Mouse (Mus musculus) kidney, adult 10 weeks (tissue): ENCODE measurements around the gene Naa40. TPM values are rescaled to one million over a fixed set of nuclear protein-coding genes. Genes with fewer than 3 reads are reported as not detected.

ENCODE experiments used
- polyA plus RNA-seq: library from polyadenylated mRNA; stranded (reverse); fragments of 350-450 nt; fragmentation: Illumina TruSeq; extraction: RNeasy Lipid Tissue Mini Kit (QIAGEN cat#74804); gene quantifications from one replicate; pipeline ENCODE4 v1.2.3, GENCODE M21; 2014; ENCODE audit warnings: low read depth, low replicate concordance

The Naa40 gene
- 10.4 TPM for polyA plus RNA-seq

DNA sequence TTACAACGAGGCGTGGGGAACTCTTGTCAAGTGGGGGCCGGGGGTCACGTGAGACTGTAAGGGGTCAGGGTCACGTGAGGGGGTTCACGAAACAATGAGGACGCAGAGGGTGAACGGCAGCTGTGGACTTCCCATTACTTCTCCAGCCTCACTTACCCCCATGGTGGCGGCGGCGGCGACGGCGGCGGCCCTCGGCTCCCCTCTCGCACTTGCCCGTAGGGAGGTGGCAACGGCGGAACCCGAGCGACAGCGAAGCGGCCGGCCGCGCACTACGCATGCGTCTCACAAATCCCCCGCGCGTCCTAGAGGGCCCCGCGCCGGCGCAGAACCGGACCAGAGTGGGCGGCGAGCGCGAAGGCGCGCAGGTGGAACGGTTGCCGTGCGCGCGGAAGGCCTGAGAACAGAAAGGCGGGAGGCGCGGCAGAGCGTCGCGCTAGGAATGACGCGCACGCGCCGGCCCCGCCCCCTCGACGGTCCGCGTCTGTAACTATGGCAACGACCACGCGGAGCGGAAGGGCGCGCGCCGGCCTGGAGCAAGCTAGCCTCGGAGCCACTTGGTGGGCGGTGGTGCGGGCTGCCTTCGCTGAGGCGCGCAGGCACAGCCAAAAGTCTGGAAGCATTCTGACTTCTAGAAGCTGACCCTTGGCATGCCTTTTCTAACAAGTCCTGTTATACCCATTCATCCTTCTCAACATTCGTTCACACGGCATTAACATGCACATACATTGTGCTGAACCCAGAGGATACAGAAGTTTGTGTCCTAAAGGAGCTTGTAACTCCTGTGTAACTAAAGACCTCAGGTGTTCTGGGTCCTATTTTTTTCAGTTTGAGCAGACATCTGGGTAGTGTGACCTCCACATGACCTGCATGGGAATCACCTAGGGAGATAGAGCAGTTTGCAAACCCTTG lies at the start of gene Naa40:
TSS of gene Naa40 (minus strand) at position 402 of the 909 bp plus-strand sequence.

DNA sequence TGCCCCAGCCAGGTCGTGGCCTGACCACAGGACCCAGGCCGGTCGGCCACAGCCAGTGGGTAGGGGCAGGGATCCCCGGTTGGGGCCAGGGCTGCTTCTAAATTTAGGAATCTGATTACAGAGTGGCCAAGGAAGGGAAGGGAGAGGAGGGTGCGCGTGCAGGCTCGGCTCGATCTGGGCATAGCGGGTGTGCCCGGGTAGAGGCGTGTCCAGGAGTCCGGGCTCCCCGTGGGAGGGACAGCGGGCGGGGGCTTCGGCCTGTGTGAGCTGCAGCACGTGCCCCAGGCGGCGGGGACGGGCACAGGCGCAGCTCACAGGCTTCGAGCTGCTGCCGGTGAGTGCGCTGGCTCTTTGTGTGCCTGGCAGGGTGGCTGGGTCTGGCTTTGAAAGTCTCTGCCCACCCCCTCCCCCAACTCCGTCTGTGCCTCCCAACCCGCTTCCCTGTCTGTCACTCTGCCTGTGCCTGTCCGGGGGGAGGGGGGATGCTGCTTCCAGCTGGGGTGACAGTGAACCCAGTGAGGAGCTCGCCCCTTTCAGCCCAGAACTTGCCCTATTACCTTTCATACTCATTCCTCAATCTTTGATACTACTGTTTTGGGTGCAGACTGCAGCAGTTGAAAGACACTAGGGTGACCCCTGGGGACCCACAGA lies 26.2 kb upstream of the Naa40 start, which contains the start of gene Rcor2:
TSS of gene Rcor2 (plus strand) at position 235 of the 651 bp plus-strand sequence.

DNA sequence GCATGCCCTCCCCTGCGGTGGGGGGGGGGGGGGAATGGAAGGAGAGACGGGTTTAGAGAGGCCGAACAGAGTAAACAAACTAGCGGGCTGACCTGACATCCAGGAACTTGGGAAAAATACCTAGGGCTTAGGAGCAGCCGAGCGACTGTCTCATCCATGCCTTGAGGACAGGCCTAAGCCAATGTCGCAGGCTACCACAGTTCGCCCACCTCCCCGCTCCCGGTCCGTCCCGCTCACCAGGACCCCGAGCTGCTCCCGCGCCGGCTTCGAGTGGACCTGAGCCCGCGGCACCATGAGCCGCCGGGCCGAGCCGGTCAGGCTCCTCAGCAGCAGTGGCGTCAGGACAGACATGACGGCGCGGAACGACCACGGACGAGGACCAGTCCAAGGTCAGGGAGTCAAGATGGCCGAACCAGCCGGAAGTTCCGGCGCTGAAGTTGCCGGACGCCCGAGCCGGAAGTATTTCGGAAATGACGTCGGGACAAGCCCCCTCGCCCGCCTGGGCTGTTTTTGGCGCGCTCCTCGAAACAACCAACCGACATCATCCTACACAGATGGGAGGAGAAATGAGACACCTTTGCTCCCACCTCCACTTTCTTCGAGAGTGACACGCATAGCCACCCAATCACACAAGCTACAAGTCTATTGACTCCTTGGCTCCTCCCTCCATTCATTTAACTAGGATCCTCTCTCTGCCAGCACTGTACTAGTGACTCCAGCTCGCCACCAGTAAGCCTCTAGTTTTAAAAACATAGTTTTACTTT lies 23.6 kb downstream of the Naa40 start, which contains the start of gene Cox8a:
TSS of gene Cox8a (minus strand) at position 455 of the 764 bp plus-strand sequence.

DNA sequence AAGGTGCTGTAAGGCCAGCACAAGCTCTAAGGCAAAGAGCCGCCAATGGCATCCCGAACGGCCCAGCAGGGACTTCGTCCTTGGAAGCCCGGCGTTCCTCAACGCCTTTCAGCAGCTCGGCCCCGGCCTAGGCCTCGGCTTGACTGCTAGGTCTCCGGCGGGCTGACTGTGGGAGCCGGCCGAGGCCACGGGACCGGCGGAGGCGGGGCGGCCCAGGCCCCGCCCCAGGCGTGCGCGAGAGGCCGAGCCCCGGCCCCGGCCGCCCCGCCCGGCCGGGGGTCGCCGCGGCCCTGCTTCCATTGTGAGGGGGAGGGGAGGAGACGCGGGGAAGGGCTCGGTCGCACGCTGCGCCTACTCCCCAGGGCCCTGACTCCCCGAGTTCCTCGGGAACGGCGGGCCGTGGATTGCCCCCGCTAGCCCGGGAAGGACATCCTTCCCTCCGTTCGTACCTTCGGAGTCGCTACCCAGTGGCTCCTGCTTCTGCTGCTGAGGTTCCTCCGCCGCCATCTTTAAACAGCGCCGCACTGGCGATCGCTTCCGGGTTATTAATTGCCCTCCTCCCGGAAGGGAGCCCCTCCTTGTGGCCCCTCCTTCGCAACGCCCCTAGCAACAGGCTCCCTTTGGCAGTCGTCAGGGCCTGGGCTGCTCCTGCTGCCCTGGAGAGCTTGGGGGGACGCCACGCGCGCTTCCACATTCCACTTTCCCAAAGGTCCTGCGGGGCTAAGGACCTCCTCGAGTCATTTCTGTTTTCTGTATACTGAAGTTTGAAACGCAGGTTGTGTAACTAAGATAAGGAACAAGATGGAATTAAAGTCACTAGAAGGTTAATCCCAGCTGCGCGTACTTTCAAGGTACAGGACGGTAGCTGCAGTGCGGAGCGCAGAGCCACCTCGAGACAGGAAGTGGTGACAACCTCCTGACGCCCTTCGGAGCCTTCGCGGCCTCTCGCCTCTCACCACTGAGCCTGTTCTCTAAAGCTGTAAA lies 34.9 kb downstream of the Naa40 start, which contains the start of gene Otub1:
TSS of gene Otub1 (minus strand) at position 564 of the 984 bp plus-strand sequence.

Other genes starting within 250 kb of the Naa40 start
- not detected for gene Dnajc4, start 248.6 kb downstream of the Naa40 start, polyA plus RNA-seq
- gene Nudt22, start 245.1 kb downstream of the Naa40 start, polyA plus RNA-seq: not detected
- not detected for gene Trpt1, start 245.1 kb downstream of the Naa40 start, polyA plus RNA-seq
- gene Fermt3, start 221.7 kb downstream of the Naa40 start, polyA plus RNA-seq: not detected
- gene Stip1, start 201.2 kb downstream of the Naa40 start, polyA plus RNA-seq: 47.9 TPM
- gene Macrod1, start 184.4 kb downstream of the Naa40 start, polyA plus RNA-seq: 3.9 TPM
- 5.8 TPM for gene Flrt1, start 135.5 kb downstream of the Naa40 start, polyA plus RNA-seq
- gene Otub1, start 34.9 kb downstream of the Naa40 start, polyA plus RNA-seq: 21.5 TPM
- gene Cox8a, start 23.6 kb downstream of the Naa40 start, polyA plus RNA-seq: 184 TPM
- gene Rcor2, start 26.1 kb upstream of the Naa40 start, polyA plus RNA-seq: not detected
- gene Mark2, start 100.7 kb upstream of the Naa40 start, polyA plus RNA-seq: 43.6 TPM
- 0.85 TPM for gene Spindoc, start 141.8 kb upstream of the Naa40 start, polyA plus RNA-seq
- gene 2700081O15Rik, start 176.4 kb upstream of the Naa40 start, polyA plus RNA-seq: 3.9 TPM
- 696 TPM for gene Rtn3, start 242.1 kb upstream of the Naa40 start, polyA plus RNA-seq